Mouse (Mus musculus): ENCODE results near the gene Clcnkb.

The Clcnkb gene

DNA sequence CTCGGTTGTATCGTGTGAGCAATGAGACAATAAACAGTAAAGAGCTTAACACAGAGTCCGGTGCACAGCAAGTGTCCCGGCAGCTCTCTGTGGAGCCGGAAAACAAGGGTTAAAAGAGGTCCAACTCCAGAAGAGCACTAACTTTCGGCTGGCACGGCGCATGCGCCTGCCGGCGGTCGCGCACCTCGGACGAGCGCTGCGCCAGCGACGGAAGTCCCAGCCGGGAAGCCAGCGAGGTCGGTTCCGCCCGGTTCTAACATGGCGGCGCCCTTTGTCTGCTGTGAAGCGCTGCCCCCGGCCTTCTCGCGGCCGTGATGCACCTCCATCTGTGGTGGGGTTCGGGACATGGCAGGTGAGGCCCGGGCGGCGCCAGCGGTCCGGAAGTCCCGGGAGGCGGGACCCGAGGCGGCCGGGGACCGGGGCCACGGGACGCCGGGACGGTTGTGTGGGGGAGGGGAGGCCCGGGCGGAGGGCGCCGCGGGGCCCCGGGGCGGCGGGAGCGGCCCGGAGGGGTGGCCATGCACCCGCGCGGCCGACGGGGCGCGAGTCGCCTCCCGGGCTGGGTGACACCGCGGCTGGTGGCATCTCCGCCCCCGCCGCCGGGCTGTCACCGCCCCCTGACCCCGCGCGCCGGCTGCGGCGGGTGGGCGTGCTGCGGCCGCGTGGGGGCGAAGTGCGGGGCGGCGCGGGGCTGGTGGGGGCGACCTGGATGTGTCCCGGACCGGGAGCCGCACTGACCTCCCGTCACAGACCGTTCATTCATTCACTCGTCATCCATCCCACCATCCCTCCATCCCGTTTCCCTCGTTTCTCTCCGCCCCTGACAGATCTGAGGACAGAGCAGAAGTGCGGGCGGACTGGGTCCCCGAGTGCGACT lies 28.9 kb upstream of the Clcnkb start, which contains the start of gene Zbtb17:
Gene Zbtb17 (plus strand): TSS at position 204 of the 877 bp plus-strand sequence.
- Histone ChIP-seq H3K36me3 (ENCODE audit: insufficient read depth, low read length) (peaks cover 27% of the 10 kb centered on the region), H3K4me1 (replicated peaks; ENCODE audit: low read depth, low read length) (peaks cover 37% of the 10 kb centered on the region), H3K4me3 (replicated peaks; ENCODE audit: low read length) (peak within 1 kb of the TSS; percentile 97), H3K27me3 (ENCODE audit: insufficient read depth, low read length) (peaks cover 4% of the 10 kb centered on the region; the same call in 1 of the 2 replicates), H3K9me3 (ENCODE audit: low read length) (no peaks in the 10 kb centered on the region)
- TF ChIP-seq NANOG (IDR thresholded peaks at IDR 0.05; ENCODE audit: borderline replicate concordance, low read length) (no peak), CTCF (conservative IDR thresholded peaks at IDR 0.05; ENCODE audit: low read length) (no peak), POU5F1 (IDR thresholded peaks at IDR 0.05; ENCODE audit: borderline replicate concordance, low read length) (no peak)

DNA sequence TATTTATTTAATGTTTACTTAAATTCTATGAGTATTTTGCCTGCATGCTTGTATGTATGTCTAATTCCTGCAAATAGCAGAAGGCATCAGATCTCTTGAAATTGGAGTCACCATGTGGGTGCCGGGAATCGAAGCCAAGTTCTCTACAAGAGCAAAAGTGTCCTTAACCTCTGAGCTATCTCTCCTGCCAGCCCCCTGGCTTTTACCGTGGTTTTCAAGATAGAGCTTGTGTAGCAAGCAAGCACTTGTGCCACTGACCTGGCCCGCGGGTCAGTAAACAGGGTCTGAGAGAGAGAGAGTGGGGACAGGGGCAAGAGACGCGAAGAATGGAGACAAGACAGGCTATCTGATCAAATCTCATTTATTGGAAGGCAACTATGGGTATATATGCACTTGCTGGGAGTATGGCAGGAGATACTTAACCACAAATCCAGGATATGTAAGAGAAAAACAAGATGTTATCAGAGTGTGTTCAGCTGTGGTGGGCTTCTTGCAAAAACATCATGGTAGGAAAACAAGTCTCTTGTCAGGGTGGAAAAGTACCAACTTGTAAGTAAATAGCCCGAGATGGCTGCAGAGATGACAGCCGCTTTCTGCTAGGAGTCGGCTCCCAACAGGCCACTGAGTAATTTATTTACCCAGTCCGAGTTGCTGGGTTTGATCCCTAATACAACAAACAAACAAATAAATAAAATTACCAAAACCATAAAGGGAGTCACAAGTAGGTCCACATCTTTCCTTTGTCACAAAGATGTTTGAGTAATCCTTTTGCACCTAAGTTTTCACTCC lies 28.0 kb upstream of the Clcnkb start:
- H3K4me1 ChIP-seq (replicated peaks; ENCODE audit: low read depth, low read length): peaks cover 43% of the 10 kb centered on the region
- peaks cover 19% of the 10 kb centered on the region for H3K36me3 ChIP-seq (ENCODE audit: insufficient read depth, low read length)
- H3K9me3 ChIP-seq (ENCODE audit: low read length): no peaks in the 10 kb centered on the region
- peak overlapping the region; percentile 97 for H3K4me3 ChIP-seq (replicated peaks; ENCODE audit: low read length)
- no peak for TF ChIP-seq NANOG (IDR thresholded peaks at IDR 0.05; ENCODE audit: borderline replicate concordance, low read length)
- TF ChIP-seq CTCF (conservative IDR thresholded peaks at IDR 0.05; ENCODE audit: low read length): no peak
- TF ChIP-seq POU5F1 (IDR thresholded peaks at IDR 0.05; ENCODE audit: borderline replicate concordance, low read length): no peak
- H3K27me3 ChIP-seq (ENCODE audit: insufficient read depth, low read length): peaks cover 4% of the 10 kb centered on the region; the same call in 1 of the 2 replicates

DNA sequence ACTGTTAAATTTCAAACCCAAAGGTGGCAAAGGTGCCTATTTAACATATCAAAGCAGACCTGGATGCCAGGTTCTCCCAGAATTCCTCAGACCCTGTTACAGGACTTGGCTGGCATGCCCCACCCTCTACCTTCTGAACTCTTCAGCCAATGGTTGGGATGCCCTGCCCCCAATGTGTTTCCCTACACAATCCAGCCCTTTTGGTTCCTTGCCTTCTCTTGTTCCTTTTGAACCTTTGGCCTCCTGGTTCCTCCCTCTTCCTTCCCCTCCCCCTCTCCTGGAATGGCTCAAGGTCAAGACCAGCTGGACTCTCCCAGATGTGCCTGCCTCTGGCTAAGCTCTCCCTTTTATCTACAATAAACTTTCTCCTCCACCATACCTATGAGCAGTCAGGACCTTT lies 25.1 kb upstream of the Clcnkb start:
- no peak overlapping the region for H3K4me3 ChIP-seq (replicated peaks; ENCODE audit: low read length)
- H3K36me3 ChIP-seq (ENCODE audit: insufficient read depth, low read length): no peaks in the 10 kb centered on the region
- TF ChIP-seq CTCF (conservative IDR thresholded peaks at IDR 0.05; ENCODE audit: low read length) (no peak), POU5F1 (IDR thresholded peaks at IDR 0.05; ENCODE audit: borderline replicate concordance, low read length) (no peak)
- peaks cover 4% of the 10 kb centered on the region; the same call in 1 of the 2 replicates for H3K27me3 ChIP-seq (ENCODE audit: insufficient read depth, low read length)
- no peaks in the 10 kb centered on the region for H3K9me3 ChIP-seq (ENCODE audit: low read length)
- H3K4me1 ChIP-seq (replicated peaks; ENCODE audit: low read depth, low read length): peaks cover 45% of the 10 kb centered on the region

DNA sequence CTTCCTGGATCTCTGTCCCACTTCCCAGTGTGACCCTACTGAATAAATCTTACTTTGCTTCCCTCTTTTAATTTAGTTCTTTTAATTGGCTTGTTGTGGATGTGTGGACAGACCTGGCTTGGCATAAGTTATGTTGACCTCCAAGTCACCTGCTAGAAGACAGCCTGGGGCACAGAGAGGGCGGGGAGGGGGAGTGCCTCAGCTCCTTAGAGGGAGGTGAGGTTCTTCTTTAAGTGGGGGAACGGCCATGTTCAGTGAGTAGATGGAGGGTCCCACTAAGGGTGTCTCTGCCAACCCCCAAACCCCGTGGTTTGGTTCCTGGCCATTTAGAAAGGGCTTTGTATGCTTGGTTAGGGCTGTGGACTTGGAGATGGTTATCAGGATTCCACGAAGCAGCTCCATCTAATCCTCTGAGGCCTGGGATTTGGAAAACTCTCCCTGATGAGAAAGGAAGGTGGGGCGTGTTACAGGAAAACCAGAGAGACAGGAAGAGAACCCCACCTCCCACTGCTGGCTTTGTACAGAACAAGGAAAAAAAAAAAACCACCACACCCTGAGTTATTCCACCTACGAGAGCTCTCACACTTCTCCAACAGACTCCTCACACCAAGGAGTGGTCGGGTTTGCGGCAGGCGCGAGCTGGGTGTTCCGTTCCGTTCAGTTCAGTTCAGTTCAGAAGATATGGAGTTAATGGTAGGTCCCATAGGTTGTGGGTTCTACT lies 23.4 kb upstream of the Clcnkb start:
- Histone ChIP-seq H3K4me3 (replicated peaks; ENCODE audit: low read length) (no peak overlapping the region), H3K36me3 (ENCODE audit: insufficient read depth, low read length) (no peaks in the 10 kb centered on the region), H3K4me1 (replicated peaks; ENCODE audit: low read depth, low read length) (peaks cover 40% of the 10 kb centered on the region), H3K9me3 (ENCODE audit: low read length) (no peaks in the 10 kb centered on the region), H3K27me3 (ENCODE audit: insufficient read depth, low read length) (no peaks in the 10 kb centered on the region)
- TF ChIP-seq NANOG (IDR thresholded peaks at IDR 0.05; ENCODE audit: borderline replicate concordance, low read length) (no peak), CTCF (conservative IDR thresholded peaks at IDR 0.05; ENCODE audit: low read length) (no peak), POU5F1 (IDR thresholded peaks at IDR 0.05; ENCODE audit: borderline replicate concordance, low read length) (no peak)

DNA sequence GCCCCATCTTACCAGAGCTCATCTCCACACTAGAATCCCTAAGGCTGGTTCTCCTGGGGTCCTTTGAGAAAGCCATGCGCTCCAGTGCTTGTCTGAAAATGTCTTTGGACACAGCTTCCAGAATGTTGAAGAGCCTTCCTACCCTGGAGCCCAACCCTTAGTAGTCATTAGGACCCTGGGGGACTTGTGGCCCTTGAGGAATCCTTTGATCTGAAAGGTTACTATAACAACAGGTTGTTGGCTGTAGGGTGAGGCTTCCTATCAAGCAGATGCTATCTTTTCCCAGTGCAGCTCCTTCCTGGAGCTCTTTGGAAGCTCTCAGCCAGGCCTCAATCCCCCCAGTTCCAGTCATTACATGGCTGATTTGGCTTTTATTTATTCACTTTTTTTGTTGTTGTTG lies 20.2 kb upstream of the Clcnkb start, which contains the start of gene Srarp:
Gene Srarp (minus strand): TSS at position 132 of the 400 bp plus-strand sequence.
- TF ChIP-seq NANOG (IDR thresholded peaks at IDR 0.05; ENCODE audit: borderline replicate concordance, low read length) (no peak), POU5F1 (IDR thresholded peaks at IDR 0.05; ENCODE audit: borderline replicate concordance, low read length) (no peak), CTCF (conservative IDR thresholded peaks at IDR 0.05; ENCODE audit: low read length) (no peak)
- no peaks in the 10 kb centered on the region for H3K9me3 ChIP-seq (ENCODE audit: low read length)
- no peak within 1 kb of the TSS for H3K4me3 ChIP-seq (replicated peaks; ENCODE audit: low read length)
- no peaks in the 10 kb centered on the region for H3K27me3 ChIP-seq (ENCODE audit: insufficient read depth, low read length)
- H3K36me3 ChIP-seq (ENCODE audit: insufficient read depth, low read length): no peaks in the 10 kb centered on the region
- H3K4me1 ChIP-seq (replicated peaks; ENCODE audit: low read depth, low read length): peaks cover 29% of the 10 kb centered on the region

DNA sequence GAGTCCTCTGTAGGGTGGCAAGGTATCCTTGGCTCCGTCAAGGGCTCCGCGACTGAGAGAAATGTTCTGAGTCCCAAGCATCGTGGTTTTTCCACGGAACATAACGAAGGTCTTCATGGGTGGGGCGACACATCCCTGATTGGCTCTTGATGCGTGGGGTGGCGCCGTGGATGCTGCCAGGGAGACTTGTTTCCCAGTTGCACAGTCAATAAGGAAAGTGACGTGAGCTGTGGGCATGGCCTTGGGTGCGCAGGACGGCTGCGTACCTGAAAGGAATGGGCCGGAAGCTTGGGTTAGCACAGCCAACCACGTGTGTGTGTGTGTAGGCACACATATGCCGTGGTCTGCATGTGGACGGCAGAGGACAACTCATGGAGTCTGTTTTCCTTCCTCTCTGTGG lies 17.4 kb upstream of the Clcnkb start:
- TF ChIP-seq NANOG (IDR thresholded peaks at IDR 0.05; ENCODE audit: borderline replicate concordance, low read length) (no peak), CTCF (conservative IDR thresholded peaks at IDR 0.05; ENCODE audit: low read length) (no peak), POU5F1 (IDR thresholded peaks at IDR 0.05; ENCODE audit: borderline replicate concordance, low read length) (no peak)
- Histone ChIP-seq H3K27me3 (ENCODE audit: insufficient read depth, low read length) (no peaks in the 10 kb centered on the region), H3K9me3 (ENCODE audit: low read length) (no peaks in the 10 kb centered on the region), H3K36me3 (ENCODE audit: insufficient read depth, low read length) (no peaks in the 10 kb centered on the region), H3K4me3 (replicated peaks; ENCODE audit: low read length) (peak overlapping the region; percentile 52), H3K4me1 (replicated peaks; ENCODE audit: low read depth, low read length) (peaks cover 23% of the 10 kb centered on the region)

DNA sequence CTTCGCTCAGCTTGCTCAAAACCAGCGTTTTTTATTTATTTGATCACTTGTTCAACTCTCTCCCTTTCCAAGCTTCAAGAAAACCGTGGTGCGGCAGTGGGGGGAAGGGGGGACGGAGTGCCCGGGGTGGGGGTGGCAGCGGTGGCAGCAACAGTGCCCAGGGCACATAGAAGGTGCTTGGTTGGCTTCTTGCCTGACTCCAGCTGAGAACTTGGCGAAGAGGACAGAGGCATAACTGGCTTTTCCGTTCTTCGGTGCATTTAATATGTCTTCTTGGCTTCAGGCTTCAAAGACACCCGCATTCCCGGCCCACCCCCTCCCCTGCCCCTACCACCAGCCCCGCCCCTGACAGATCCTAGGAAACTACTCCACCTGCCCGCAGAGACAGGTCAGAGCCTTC lies 16.9 kb upstream of the Clcnkb start:
- H3K27me3 ChIP-seq (ENCODE audit: insufficient read depth, low read length): no peaks in the 10 kb centered on the region
- TF ChIP-seq POU5F1 (IDR thresholded peaks at IDR 0.05; ENCODE audit: borderline replicate concordance, low read length) (no peak), CTCF (conservative IDR thresholded peaks at IDR 0.05; ENCODE audit: low read length) (no peak), NANOG (IDR thresholded peaks at IDR 0.05; ENCODE audit: borderline replicate concordance, low read length) (no peak)
- H3K36me3 ChIP-seq (ENCODE audit: insufficient read depth, low read length): no peaks in the 10 kb centered on the region
- H3K9me3 ChIP-seq (ENCODE audit: low read length): no peaks in the 10 kb centered on the region
- H3K4me1 ChIP-seq (replicated peaks; ENCODE audit: low read depth, low read length): peaks cover 26% of the 10 kb centered on the region
- 0 out of 2 replicates have a peak overlapping the region, but pooled peaks have one; percentile 52 for H3K4me3 ChIP-seq (replicated peaks; ENCODE audit: low read length)

DNA sequence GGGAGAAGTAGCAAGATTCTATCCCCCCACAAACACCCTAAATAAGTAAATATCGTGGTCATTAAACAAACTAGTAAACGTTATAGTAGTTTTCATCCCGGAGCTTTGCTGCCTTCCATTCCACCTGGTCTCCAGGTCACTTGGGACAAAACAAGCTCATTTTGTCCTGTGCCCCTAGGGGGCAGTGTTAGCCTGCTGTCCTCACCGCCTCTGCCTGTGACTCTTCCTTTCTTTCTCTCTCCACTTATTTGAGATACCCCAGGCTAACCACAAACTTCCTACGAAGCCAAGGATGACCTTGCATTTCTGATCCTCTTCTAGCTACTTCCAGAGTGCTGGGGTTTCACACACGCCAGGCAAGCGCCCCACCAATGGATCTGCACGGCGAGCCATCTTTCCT lies 15.2 kb upstream of the Clcnkb start:
- TF ChIP-seq CTCF (conservative IDR thresholded peaks at IDR 0.05; ENCODE audit: low read length): no peak
- TF ChIP-seq NANOG (IDR thresholded peaks at IDR 0.05; ENCODE audit: borderline replicate concordance, low read length): no peak
- no peak for TF ChIP-seq POU5F1 (IDR thresholded peaks at IDR 0.05; ENCODE audit: borderline replicate concordance, low read length)
- Histone ChIP-seq H3K9me3 (ENCODE audit: low read length) (no peaks in the 10 kb centered on the region), H3K4me3 (replicated peaks; ENCODE audit: low read length) (no peak overlapping the region), H3K27me3 (ENCODE audit: insufficient read depth, low read length) (no peaks in the 10 kb centered on the region), H3K4me1 (replicated peaks; ENCODE audit: low read depth, low read length) (peaks cover 39% of the 10 kb centered on the region), H3K36me3 (ENCODE audit: insufficient read depth, low read length) (no peaks in the 10 kb centered on the region)
